Mouse (Mus musculus) heart, embryonic 14.5 days (tissue): Measurements from ENCODE around the gene Zcchc12. TPM values are rescaled to one million over a fixed set of nuclear protein-coding genes. Genes with fewer than 3 reads are reported as not detected.

Experiments used
- ATAC-seq: fragments of 200-750 bp; cut with Nextera tagmentation; 2 replicates; pipeline ENCODE4 v1.8.0; 2017; ENCODE audit warnings: low read depth, moderate TSS enrichment; ENCODE audit not compliant: insufficient number of reproducible peaks, insufficient read depth, low FRiP score
- H3K27ac ChIP-seq, 2 experiments: fragments of 200-500 bp in 1 of 2; fragments of 300-500 bp in 1 of 2; sonication (generic) in 1 of 2; replicated peaks in 1 of 2; 2 replicates each; pipeline ENCODE4 v1.5.1; 2012 to 2014; ENCODE audit warnings: low read depth in 2 of 2, low read length in 2 of 2, control low read depth in 1 of 2, mild to moderate bottlenecking in 1 of 2, mixed read lengths in 1 of 2; ENCODE audit not compliant: control insufficient read depth in 1 of 2, insufficient read depth in 1 of 2
- H3K27me3 ChIP-seq: fragments of 300-500 bp; sonication (generic); 2 replicates; pipeline ENCODE4 v1.6.1; 2014; ENCODE audit warnings: mild to moderate bottlenecking, low read length, control low read depth; ENCODE audit not compliant: control insufficient read depth, insufficient read depth
- H3K36me3 ChIP-seq: fragments of 300-500 bp; sonication (generic); 2 replicates; pipeline ENCODE4 v1.6.1; 2014; ENCODE audit warnings: mild to moderate bottlenecking, control low read depth, low read length, mixed read lengths; ENCODE audit not compliant: control insufficient read depth, insufficient read depth
- H3K4me1 ChIP-seq, 2 experiments: fragments of 200-500 bp in 1 of 2; fragments of 300-500 bp in 1 of 2; sonication (generic) in 1 of 2; 2 replicates each; pipeline ENCODE4 v1.6.1; 2012 to 2014; ENCODE audit warnings: low read length in 2 of 2, control low read depth in 1 of 2, mixed read lengths in 1 of 2; ENCODE audit not compliant: control insufficient read depth in 2 of 2, insufficient read depth in 2 of 2
- H3K4me2 ChIP-seq: fragments of 300-500 bp; sonication (generic); 2 replicates; pipeline ENCODE4 v1.6.1; 2014; ENCODE audit warnings: mild to moderate bottlenecking, low read length
- H3K4me3 ChIP-seq, 2 experiments: fragments of 200-500 bp in 1 of 2; fragments of 300-500 bp in 1 of 2; sonication (generic) in 1 of 2; 2 replicates each; pipeline ENCODE4 v1.5.1; 2012 to 2014; ENCODE audit warnings: low read length in 2 of 2, mild to moderate bottlenecking in 2 of 2, control low read depth in 1 of 2, low read depth in 1 of 2, moderate library complexity in 1 of 2; ENCODE audit not compliant: control insufficient read depth in 1 of 2, insufficient read depth in 1 of 2
- H3K9ac ChIP-seq: fragments of 300-500 bp; sonication (generic); 2 replicates; pipeline ENCODE4 v1.6.1; 2014; ENCODE audit warnings: mild to moderate bottlenecking, low read length
- H3K9me3 ChIP-seq: fragments of 300-500 bp; sonication (generic); 2 replicates; pipeline ENCODE4 v1.6.1; 2016; ENCODE audit warnings: low read length, control low read depth; ENCODE audit not compliant: control insufficient read depth
- WGBS: fragments of 180-500 bp; shearing (Covaris S2); extraction: QIAGEN DNeasy Blood & Tissue Kit; methylation state at CpG from one replicate; pipeline ENCODE4 v1.1.7; 2014; 5-methylcytosine and 5-hydroxymethylcytosine counted together
- polyA plus RNA-seq: library from polyadenylated mRNA; unstranded; fragments of >200 nt; fragmentation: Nextera tagmentation; extraction: Ambion mirVana; gene quantifications from 2 replicates; pipeline ENCODE4 v1.2.1, GENCODE M21; 2014

Zcchc12 gene
- polyA plus RNA-seq, 1 experiment from 2014 or later: 4.4 TPM

- 48% methylated on average over 2 of the region's 2 CpGs for WGBS
- no peaks in the 10 kb centered on the region for H3K27me3 ChIP-seq
- no peaks in the 10 kb centered on the region for H3K4me1 ChIP-seq
- peak overlapping the region in 1 of 2 experiments; percentile 19; a peak in 1 of 4 replicates for H3K27ac ChIP-seq
- no peak overlapping the region for H3K4me2 ChIP-seq
- no peaks in the 10 kb centered on the region for H3K36me3 ChIP-seq
- H3K9me3 ChIP-seq: no peaks in the 10 kb centered on the region
- no peak for ATAC-seq
- no peak overlapping the region for H3K9ac ChIP-seq
- H3K4me3 ChIP-seq: no peak overlapping the region
Measured at GRCm38 (mm10) chrX:36229273-36229672, 33.6 kb downstream of the Zcchc12 start.

DNA sequence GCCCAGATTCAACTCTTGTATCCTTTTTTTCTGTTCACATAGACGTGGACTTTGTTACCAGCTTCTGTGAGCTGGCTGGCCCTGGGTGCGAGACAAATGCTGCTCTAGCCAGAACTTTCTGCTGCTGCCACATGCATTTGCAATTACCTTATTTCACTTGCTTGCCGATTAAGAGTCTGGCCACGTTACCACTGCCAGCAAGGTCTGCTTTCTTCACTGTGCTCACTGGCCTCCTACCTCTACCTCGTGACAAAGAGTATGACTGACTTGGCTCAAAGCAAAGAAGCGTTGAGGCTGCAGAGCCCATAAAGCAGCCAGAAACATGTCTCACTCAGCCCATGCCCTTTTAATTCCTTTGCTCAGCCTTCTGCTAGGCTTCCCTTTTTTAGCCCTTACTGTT lies 39.9 kb downstream of the Zcchc12 start:
- Histone ChIP-seq H3K9ac (no peak overlapping the region), H3K9me3 (no peaks in the 10 kb centered on the region), H3K27ac (no peak overlapping the region), H3K36me3 (no peaks in the 10 kb centered on the region), H3K4me3 (no peak overlapping the region), H3K4me2 (no peak overlapping the region), H3K4me1 (no peaks in the 10 kb centered on the region), H3K27me3 (no peaks in the 10 kb centered on the region)
- ATAC-seq: no peak
- WGBS: 73% methylated on average over 6 of the region's 6 CpGs

Other genes with a start within 250 kb of the Zcchc12 start
- gene Il13ra1, start 83.8 kb upstream of the Zcchc12 start, polyA plus RNA-seq: 36.4 and 38.1 TPM in 2 replicates
- gene Lonrf3, start 132.4 kb downstream of the Zcchc12 start, polyA plus RNA-seq: 0.28 and 0.70 TPM in 2 replicates
- not detected in 2 replicates for gene Gm6268, start 205.4 kb downstream of the Zcchc12 start, polyA plus RNA-seq